Mouse (Mus musculus) erythroblast, embryonic 14.5 days (primary cell): ENCODE data around the gene Mr1.

Experiments used
- GATA1 ChIP-seq: IDR thresholded peaks from 2 replicates; pipeline ENCODE4 v1.6.1; 2012; ENCODE audit warnings: low read length, inconsistent platforms, mixed read lengths
- TAL1 ChIP-seq: IDR thresholded peaks from 3 replicates; pipeline ENCODE4 v1.6.1; 2012; ENCODE audit warnings: low read length, inconsistent platforms, mixed read lengths

- TF ChIP-seq TAL1: no peak
- no peak for TF ChIP-seq GATA1
Measured at GRCm38 (mm10) chr1:155091842-155092800, 54.5 kb downstream of the Mr1 start.
